Mouse (Mus musculus) ovary, postnatal 36 days (tissue): ENCODE measurements around the gene Metap2.

Experiments
- DNase-seq: peaks from one replicate; pipeline ENCODE4 v3.0.0; 2022; ENCODE audit warnings: low spot score, mixed read lengths

Metap2 gene

DNA sequence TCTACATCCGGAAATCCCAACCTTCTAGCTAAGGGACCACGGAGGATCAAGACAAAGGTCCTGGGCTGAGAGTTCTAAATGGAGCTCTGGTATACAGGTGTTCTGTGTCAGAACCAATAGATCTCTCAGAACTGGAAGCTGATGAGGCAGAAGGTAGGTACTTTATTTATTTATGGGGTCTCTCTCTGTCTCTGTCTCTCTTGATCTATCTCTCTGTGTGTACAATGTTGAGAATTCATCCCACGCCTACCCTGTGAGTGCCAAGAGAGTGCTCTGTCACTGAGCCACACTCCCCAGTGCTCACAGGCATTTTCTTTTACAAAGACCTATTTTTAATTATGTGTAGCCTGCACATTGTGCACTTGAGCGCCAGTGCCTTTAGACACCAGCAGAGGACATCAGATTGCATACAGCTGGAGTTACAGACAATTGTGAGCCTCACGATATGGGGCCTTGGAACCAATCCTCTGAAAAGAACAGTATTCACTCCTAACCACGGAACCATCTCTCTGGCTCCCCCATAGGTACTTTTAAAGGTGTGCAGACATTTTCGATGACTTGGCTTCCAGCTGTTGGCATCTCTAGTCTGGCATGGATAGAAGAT lies at the start of gene Metap2:
TSS of gene Metap2 (minus strand) at position 51 of the 604 bp plus-strand sequence.
- no peak for DNase-seq

DNA sequence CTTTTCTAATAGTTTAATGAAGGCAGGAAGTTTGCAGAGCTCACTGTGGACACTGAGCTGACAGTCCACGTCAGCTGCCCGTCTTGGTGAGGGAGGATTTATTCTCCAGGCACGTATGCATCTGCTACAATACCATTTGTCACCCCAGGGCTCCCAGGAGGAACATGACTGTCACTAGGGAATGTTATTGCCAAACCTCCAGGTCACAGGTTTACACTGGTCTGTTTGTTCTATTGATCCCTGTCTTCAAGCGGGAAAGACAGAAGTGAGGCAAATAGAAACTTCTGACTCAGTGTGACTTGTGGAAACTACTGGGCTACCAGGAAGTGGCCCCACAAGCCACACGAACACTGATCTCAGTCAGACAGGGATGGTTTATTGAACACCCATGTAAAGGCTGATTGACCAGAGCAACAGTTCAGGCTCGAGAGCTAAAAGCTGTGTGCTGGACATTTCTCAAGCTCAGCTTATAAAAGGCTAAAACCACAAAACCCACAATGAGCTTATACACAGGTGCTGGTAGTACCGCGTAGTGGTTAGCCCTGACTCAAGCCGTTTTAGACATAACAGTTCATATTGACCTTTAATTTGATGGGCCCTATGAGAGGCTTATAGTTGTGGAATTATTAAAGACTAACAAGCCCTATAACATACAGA lies 49.1 kb upstream of the Metap2 start:
- no peak for DNase-seq

DNA sequence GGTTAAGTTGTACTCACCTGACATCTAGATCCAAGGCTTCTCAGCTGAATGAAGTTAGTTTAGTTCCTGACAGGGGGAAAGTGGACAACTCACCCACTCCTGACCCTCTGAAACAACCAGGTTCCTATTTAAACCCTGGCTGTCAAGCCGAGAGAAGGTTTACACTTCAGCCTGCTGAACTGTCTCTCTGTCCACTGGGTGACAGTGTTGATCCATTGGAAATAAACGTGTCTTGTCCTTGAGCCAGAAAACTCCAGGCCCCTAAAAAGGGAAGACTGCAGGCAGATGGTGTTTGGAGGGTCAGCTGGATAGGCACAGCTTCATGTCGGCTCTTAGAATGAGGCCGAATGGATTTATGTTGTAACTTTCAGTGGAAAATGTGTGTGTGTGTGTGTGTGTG lies 48.5 kb upstream of the Metap2 start:
- no peak for DNase-seq

DNA sequence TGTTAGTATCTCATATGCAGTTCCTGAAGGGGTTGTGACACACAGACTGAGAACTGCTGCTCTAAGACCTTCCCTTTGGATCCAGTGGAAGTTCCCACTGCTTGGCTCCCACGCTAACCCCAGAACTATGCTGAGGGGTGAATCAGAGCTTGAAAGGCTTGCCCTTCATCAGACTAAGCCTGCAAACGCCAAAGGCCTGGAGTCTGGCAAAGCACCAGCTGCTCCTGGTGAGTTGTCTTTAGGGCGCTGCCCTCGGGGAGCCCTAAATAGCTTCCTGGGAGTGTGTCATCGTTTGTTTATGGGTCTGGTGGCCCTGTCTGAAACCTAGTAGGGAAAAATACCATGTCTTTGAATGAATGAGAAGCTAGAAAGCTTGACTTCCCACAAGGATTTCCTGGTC lies 47.3 kb upstream of the Metap2 start:
- no peak for DNase-seq

DNA sequence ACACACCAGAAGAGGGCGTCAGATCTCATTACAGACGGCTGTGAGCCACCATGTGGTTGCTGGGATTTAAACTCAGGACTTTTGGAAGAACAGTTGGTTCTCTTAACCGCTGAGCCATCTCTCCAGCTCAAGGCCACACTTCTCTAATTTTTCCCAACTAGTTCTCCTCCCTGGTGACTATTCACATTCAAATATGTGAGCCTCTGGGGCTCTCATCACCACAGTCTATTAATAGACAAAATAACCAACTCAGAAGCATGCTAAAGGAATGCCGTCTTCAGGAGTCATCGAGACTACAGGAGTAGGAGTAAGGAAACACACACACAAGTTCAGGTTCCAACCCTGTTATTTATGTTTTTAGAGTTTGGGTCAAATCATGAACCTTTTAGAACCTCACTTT lies 43.4 kb upstream of the Metap2 start:
- DNase-seq, result no peak

DNA sequence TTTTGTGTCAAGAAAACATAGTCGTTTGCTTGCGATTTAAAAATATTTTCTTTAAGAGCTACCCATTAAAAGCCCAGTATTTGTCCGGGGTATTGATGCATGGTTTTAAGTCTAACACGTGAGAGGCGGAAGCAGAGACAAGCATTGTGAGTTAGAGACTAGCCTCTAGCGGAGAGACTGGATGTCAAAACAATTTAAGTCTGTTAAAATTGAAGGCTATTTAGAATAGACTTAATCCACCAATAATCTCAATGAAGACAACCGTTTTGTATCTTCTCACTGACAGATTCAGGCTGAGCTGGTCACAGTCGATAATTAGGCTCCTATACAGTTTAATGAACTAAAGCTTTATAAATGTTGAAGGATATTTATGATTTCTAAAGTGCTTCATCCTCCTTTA lies 42.8 kb upstream of the Metap2 start:
- DNase-seq, result no peak

DNA sequence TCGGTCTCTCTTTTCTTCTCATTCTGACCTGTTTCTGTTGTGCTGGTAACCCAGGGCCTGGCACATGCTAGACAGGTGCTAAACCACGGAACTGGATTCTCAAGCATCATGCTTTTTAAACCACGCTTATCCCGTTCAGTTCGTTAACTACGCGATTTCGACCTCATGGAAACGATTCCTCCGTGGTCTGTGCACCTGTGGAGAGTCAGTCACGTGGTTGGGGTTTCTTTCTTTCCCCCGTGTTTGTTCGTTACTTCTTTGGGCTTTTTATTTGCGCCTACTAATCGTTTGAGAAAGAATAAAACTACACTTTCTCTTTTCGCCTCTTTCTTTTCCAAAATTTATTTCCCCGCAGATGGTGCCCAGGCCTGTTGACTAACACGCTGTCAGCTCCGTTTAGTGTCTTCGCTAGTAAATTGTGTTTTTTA lies 42.0 kb upstream of the Metap2 start:
- DNase-seq, result no peak

DNA sequence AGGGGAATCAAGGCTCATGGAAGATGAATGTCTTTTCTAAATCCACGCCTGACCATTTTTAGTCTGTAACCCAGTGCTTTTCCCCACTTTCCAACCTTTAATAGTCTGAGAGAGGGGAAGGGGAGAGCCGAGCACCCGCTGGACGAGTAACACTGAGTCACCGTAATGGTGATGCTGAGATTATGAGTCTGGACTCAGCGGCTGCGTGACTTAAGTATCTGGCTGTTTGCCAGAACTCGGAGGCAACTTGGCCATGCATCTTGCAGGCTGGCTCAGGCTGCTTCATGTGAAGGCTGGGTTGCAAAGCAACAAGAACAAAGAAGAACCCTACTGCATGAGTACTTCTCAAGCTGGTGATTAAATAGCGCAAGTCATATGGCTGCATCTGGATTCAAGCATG lies 37.1 kb upstream of the Metap2 start:
- peak; percentile 10 for DNase-seq

DNA sequence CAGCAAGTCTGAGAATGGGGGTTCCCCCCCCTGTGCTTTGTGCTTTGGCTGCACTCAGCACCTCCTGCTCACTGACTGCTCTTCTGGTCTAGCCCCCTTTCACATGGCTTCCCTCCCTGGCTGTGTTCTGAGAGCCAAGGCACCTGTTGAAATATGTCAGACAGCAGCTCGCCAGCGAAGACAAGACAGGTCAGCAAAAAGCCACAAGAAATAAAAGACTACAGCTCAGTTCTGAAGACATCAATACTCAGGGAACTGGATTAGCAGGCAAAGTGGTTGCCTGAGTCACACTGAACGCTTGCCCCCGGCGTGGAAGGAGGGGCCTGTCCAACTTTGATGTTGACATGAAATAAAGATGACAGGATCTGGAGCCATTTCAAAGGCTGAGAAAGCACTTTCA lies 36.0 kb upstream of the Metap2 start:
- DNase-seq, result no peak

DNA sequence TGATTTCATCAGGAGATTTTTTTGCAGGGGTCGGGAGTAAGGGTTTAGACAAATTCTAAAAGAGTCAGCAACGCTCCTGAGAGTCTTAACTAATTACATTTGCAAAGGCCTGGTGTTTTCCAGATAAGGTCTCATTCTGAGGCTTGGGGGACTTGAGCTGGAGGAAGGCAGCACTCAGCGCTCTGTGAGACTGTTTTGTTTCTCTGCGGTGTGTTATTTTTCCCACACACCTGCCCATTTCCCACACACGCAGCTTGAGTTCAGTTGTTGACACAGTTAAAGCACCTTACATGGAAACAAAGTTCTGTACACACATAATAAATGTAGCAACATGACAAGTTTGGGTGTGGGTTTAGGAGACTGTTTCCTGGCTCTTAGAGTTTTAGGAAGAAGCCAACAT lies 35.1 kb upstream of the Metap2 start:
- DNase-seq, result no peak

DNA sequence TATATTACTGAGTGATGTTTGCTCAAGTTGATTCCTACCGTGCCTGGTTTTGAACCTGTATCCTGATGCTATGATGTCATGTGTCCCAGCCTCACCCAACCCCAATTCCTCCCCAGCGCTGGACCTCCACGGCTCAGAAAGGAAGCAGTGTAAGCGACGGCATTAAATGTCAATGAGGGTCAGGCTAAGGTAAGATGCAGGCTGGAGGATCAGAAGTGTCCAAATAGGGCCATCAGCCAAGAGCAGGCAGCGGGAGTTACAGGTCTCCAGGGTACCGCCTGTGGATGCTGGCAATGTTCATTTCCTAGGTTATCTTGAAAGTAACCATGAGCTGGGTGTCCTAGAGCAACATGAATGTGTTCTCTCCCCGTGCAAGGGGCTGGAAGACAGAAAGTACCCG lies 34.5 kb upstream of the Metap2 start:
- DNase-seq, result no peak

DNA sequence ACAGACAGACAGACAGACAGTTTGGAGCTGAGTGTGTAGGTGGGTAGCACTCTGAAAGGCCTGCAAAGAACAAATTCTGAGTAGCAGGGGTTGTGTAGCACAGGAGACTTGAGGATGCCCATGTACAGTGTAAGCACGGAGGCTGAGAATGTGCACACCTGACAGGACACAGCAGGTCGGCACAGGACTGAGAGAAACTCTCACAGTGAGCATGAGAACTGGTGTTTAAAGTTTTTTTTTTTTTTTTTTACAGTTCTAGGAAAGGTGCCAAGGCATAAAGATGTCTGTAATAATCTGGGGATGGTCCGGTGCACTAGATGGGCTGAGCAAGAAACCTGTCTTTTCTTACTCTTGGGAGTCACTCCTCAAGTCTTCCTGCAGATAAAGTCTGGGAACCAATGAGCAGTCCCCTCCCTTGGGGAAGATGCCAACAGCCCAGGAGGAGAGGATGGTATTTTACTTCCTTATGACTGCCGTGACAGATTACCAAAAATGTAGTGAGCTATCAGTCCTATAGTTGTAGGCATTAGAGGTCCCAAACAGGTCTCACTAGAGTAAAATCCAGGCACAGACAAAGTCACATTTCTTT lies 33.4 kb upstream of the Metap2 start:
- DNase-seq, result no peak

DNA sequence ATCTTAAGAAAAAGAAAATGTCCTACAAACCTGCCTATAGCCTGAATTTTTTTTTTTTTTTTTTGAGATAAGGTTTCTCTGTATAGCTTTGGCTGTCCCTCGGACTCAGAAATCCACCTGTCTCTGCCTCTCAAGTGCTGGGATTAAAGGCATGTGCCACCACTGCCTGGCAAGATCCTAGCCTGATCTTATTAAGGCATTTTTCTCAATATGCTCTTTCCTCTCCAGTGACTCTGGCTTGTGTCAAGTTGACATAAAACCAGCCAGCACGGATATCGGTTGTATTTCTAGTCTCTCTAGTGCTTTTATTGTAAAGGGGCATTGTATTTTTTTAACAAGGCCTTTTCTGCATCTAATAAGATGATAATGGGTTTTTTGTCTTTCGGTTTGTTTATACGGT lies 27.8 kb upstream of the Metap2 start:
- no peak for DNase-seq

DNA sequence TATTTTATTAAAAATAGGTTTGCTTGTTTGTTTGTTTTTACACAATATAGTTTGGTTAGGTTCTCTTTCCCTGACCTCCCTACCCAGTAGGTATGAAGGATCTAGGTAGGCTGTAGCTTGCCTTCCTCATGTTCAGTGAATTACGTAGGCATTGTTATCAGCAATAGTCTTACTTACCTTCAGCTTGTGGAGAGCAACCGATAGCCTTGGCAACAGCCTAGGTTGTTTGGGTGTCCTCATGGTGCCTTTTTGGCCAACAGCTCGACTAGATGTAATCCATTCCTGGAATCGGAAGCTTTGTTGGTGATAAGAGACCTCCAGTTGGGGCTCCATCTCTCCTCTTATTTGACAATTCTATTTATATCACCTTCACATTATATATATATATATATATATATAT lies 24.3 kb upstream of the Metap2 start:
- DNase-seq, result no peak

DNA sequence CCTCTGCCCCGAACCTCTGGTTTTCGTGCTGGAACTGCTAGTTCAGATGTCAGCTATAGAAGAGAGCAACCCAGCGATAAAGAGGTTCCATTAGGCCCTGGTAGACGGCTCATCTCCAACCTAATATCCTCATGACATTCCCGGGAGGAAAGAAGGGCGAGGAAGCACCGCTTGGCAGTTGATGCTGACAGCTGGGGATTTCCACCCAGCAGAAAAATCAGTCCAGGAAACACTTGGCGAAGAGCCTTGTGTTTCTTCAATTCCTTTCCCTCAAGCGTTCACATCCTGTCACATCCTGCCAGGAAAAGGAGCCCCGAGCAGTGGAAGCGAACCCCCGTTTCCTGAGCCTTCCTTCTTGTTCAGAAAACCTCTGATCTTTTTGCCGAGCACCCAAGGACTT lies 22.3 kb upstream of the Metap2 start:
- no peak for DNase-seq

DNA sequence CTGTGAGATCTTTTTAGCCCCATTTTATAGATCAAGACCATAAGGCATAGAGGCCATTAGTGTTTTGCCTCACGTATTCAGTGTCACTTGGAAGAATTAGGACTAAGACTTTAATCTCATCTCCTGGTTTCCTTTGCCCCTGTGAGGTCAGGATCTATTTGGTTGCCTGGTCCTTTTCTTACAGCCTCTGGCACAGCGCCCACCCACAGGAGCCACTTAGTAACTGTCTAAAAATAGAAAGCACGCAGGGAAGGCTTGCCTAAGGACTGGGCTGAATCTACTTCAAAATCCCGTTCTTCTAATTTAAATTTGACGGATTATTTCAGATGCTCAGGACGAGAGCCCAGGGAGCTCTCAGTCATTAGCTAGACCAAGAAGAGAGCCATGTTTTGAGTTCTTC lies 21.8 kb upstream of the Metap2 start:
- peak; percentile 7 for DNase-seq

DNA sequence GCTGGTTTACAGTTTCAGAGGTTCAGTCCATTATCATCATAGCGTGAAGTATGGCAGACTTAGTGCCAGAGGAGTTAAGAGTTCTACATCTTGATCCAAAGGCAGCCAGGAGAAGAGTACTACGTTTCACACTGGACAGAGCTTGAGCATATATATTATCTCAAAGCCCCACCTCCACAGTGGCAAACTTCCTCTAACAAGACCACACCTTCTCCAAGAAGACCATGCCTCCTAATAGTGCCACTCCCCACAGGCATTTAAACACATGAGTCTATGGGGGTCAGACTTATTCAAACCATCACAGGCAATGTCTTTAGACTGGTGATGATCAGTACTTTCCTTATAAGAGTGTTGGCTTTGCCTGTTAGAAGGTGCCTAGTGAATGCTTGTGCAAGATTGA lies 21.2 kb upstream of the Metap2 start:
- no peak for DNase-seq

DNA sequence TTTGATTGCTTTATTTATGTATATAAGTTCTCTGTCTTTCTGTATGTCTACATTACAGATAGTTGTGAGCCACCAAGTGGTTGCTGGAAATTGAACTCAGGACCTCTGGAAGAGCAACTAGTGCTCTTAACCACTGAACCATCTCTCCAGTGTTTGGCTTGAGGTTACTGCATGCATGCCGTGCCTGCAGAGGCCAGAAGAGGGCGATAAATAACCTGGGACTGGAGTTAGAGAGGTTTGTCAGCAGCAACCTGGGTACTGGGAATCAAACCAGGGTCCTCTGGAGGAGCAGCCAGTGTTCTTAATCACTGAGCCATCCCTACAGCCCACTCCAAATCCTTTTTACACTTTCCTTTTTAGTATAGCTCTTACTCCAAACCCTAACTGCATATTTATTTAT lies 19.9 kb upstream of the Metap2 start:
- no peak for DNase-seq

DNA sequence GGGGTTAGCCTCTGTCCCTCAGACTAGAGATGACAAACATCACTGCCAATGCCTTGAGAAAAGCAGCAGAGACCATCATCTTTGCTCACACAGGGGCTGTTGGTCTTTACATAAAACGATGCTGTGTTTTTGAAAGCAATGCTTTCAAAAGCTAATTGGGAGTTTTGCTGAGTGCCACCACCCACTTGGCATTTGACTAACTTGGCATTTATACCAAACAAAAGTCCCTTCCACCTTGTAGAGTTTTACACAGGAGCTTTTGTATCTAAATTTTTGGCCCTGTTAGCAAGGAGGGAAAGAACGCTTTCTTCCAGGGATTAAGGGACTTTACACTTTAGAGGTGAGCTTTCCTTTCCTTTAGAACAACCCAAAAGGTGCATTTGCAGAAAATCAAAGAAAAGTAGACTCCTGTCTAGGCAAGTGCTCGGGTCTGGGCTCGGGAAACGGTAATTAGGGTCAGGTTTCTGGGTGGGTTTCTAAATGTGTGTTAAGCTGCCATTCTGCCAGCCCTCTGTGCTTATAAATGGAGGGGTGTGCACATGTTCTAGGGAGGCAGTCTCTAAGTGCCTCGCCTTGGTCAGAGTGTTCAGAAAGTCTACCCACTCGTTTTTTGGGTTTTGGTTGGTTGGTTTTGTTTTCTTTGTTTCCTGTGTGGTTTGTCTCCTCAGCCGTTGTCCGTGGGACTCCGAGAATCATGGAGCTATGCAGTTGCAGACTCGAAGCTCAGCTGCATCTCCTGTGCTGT lies 18.8 kb upstream of the Metap2 start:
- DNase-seq, result no peak

DNA sequence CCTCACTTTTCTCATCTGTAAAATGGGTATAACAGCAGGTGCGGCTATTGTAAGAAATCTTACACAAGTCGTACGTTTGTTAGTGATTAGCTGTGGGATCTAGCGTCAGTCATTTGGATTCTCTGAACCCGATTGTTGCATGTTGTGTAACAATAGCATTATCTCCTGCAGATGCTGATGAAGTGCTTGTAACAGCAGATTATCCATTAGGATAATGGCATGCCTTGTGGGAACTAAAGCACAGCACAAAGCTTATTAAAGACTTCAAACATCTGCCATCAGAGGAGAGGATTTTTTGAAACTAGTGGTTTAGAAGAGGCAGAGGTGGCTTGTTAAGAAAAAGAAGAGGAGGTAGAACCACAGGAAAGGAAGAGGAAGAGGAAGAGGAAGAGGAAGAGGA lies 16.6 kb upstream of the Metap2 start:
- no peak for DNase-seq

DNA sequence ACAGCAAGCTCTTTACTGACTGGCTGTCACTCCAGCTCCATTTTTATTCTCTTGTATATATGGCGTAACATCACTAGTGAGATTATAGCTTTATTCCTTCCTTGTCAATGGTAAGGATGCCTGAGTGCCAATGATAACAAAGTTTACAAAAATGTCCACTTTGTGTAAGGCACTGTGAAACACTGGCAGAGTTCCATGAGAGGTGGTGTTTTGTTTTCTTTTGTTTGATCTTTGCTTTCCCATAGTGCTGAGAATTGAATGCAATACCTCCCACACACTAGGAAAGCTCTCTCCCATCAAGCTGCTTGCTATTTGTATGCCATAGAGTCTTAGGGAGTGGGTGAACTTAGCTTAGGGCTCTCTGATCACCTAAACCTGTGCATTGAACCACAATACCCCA lies 16.0 kb upstream of the Metap2 start:
- DNase-seq, result no peak

DNA sequence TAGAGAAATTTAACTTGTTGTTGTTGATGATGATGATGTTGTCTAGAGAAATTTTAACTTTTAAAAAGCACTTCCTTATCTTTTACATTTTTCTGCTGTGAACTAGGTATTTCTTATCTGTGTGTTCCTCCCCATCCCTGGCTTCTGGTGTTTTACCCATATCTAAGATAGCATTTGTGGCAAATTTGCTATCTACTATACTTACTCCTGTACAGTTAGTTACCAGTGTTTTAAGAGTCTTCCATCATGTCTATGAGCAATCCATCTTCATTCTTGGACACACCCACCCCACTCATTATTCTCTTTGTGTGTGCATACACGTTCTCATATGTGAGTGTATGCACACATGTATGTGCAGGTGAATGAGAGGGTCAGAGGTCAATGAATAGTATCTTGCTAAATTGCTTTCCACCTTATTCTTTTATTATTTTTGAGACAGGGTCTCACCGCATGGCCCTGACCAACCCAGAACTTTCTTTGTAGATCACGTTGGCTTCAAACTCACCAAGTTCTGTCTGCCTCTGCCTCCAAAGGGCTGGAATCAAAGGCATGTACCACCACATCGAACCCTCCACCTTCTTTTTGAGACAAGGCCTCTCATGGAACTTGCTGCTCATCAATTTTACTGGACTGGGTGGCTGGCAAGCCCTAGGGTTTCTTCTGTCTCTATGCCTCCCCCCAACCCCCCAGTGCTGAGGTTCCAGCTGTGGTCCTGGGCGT lies 15.4 kb upstream of the Metap2 start:
- no peak for DNase-seq

DNA sequence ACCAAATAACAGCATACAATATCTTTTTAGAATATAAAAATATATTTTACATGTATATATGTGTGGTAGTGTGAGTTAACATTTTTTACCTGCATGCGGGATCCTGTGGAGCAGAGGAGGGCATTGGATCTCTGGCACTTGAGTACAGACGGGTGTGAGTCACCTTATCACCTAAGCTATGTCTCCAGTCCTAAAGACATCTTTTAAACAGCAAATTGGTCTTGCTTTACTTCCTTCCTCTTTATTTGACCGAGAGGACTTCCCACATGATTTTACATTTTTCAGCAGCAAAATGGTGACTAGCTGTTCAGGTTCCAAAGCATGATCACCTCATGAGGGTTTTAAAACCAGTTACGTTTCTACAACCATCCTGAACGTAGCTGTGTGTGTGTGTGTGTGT lies 14.4 kb upstream of the Metap2 start:
- DNase-seq, result no peak
